In genomic region chr19:34191645-34192007, GRCm38 (mm10) we compare ENCODE assay signal across 9 mouse cellular contexts. TPM values are rescaled to one million over a fixed set of nuclear protein-coding genes. Genes with fewer than 3 reads are reported as not detected.
DNase-seq lines count a peak whose midpoint lies in the region; ATAC-seq and TF ChIP-seq lines count a peak whose summit lies in the region.
"Had no signal": no experiment of that assay in that cellular context is flagged by ENCODE, and none has a peak within 500 bp of the region (broad histone marks: within the 10 kb centered on the region; RNA-seq: fewer than 3 reads in every experiment).

No protein-coding gene starts in this region.

- H3K4me3 ChIP-seq in kidney, postnatal 0 days (replicated peaks; ENCODE audit: low read depth, low read length) = peak overlapping the region; percentile 72
- peak overlapping the region; percentile 57 for H3K4me3 ChIP-seq in embryonic facial prominence, embryonic 11.5 days (ENCODE audit: low read depth, low read length)
- peak overlapping the region; percentile 84 for H3K4me3 ChIP-seq in hindbrain, embryonic 16.5 days (ENCODE audit: low read length)
- H3K4me3 ChIP-seq in myocyte = peak overlapping the region; percentile 94

- no peak for ATAC-seq in kidney, postnatal 0 days (replicated peaks; ENCODE audit: low FRiP score, low read depth)
- ATAC-seq in embryonic facial prominence, embryonic 11.5 days (replicated peaks; ENCODE audit: insufficient number of reproducible peaks, low FRiP score, low TSS enrichment, low read depth) = 0 out of 2 replicates have a peak, but pooled peaks have one; percentile 45
- peak; percentile 52 for ATAC-seq in hindbrain, embryonic 16.5 days

- no peaks in the 10 kb centered on the region for H3K9me3 ChIP-seq in kidney, postnatal 0 days (replicated peaks; ENCODE audit: low read length)
- no peaks in the 10 kb centered on the region for H3K9me3 ChIP-seq in embryonic facial prominence, embryonic 11.5 days (replicated peaks; ENCODE audit: control insufficient read depth, low read length)
- H3K9me3 ChIP-seq in hindbrain, embryonic 16.5 days (ENCODE audit: control insufficient read depth, low read length) = no peaks in the 10 kb centered on the region

- DNase-seq in kidney, postnatal 0 days (ENCODE audit: low spot score) = no peak
- DNase-seq in kidney, postnatal 4 days = no peak
- DNase-seq in embryonic facial prominence, embryonic 11.5 days (ENCODE audit: low spot score) = peak; percentile 50
- DNase-seq in layer of hippocampus, postnatal 10 days (ENCODE audit: low spot score in 2 of 2) = no peak
- DNase-seq in frontal cortex, postnatal 10 days (ENCODE audit: low spot score in 2 of 2) = no peak
- DNase-seq in kidney, adult 11 months = no peak

- 0 out of 2 replicates have a peak, but pooled peaks cover 3% of the 10 kb centered on the region for H3K4me1 ChIP-seq in kidney, postnatal 0 days (replicated peaks; ENCODE audit: insufficient read depth, low read length)
- no peaks in the 10 kb centered on the region for H3K4me1 ChIP-seq in embryonic facial prominence, embryonic 11.5 days (ENCODE audit: control insufficient read depth, insufficient read depth, low read length)
- peaks cover 10% of the 10 kb centered on the region for H3K4me1 ChIP-seq in hindbrain, embryonic 16.5 days (ENCODE audit: control insufficient read depth, insufficient read depth, low read depth, low read length)

- TF ChIP-seq POLR2A in myocyte (IDR thresholded peaks at IDR 0.05; ENCODE audit: insufficient read length, low read depth) = no peak

- H3K79me2 ChIP-seq in myocyte (ENCODE audit: control insufficient read depth, insufficient read depth) = peaks cover 40% of the 10 kb centered on the region

- no peak overlapping the region for H3ac ChIP-seq in myocyte (ENCODE audit: control insufficient read depth, insufficient read length)

- peak overlapping the region; percentile 72 for H3K9ac ChIP-seq in kidney, postnatal 0 days (ENCODE audit: low read depth, low read length)
- H3K9ac ChIP-seq in embryonic facial prominence, embryonic 11.5 days (replicated peaks; ENCODE audit: low read length) = no peak overlapping the region
- peak overlapping the region; percentile 92 for H3K9ac ChIP-seq in hindbrain, embryonic 16.5 days (ENCODE audit: low read depth, low read length)

- peak overlapping the region; percentile 99 for H3K4me2 ChIP-seq in kidney, postnatal 0 days (ENCODE audit: low read length)
- peak overlapping the region; percentile 98 for H3K4me2 ChIP-seq in embryonic facial prominence, embryonic 11.5 days (ENCODE audit: low read depth, low read length)
- peak overlapping the region; percentile 64 for H3K4me2 ChIP-seq in hindbrain, embryonic 16.5 days (ENCODE audit: low read length)
- H3K4me2 ChIP-seq in myocyte (ENCODE audit: low read depth) = peak overlapping the region; percentile 97

- no peaks in the 10 kb centered on the region for H3K27me3 ChIP-seq in kidney, postnatal 0 days (ENCODE audit: insufficient read depth, low read length)
- no peaks in the 10 kb centered on the region for H3K27me3 ChIP-seq in embryonic facial prominence, embryonic 11.5 days (ENCODE audit: control insufficient read depth, insufficient read depth, low read length)
- no peaks in the 10 kb centered on the region for H3K27me3 ChIP-seq in hindbrain, embryonic 16.5 days (replicated peaks; ENCODE audit: control insufficient read depth, insufficient read depth, low read length)
- no peaks in the 10 kb centered on the region for H3K27me3 ChIP-seq in myocyte (ENCODE audit: control insufficient read depth, insufficient read depth, insufficient read length)

- WGBS in kidney, postnatal 0 days = 30% methylated on average over 10 of the region's 10 CpGs
- WGBS in embryonic facial prominence, embryonic 11.5 days = 18% methylated on average over 10 of the region's 10 CpGs
- WGBS in hindbrain, embryonic 16.5 days = 17% methylated on average over 10 of the region's 10 CpGs

- TF ChIP-seq CTCF in kidney, postnatal 0 days (IDR thresholded peaks at IDR 0.05; ENCODE audit: low read depth) = no peak

- H3K27ac ChIP-seq in kidney, postnatal 0 days = no peak overlapping the region
- no peak overlapping the region for H3K27ac ChIP-seq in embryonic facial prominence, embryonic 11.5 days (replicated peaks; ENCODE audit: low read depth, low read length)
- H3K27ac ChIP-seq in hindbrain, embryonic 16.5 days (ENCODE audit: low read depth, low read length) = peak overlapping the region; percentile 91

- H3K36me3 ChIP-seq in kidney, postnatal 0 days (ENCODE audit: insufficient read depth, low read length) = no peaks in the 10 kb centered on the region
- no peaks in the 10 kb centered on the region for H3K36me3 ChIP-seq in embryonic facial prominence, embryonic 11.5 days (replicated peaks; ENCODE audit: control insufficient read depth, insufficient read depth, low read depth, low read length)
- H3K36me3 ChIP-seq in hindbrain, embryonic 16.5 days (ENCODE audit: control insufficient read depth, insufficient read depth, low read length) = no peaks in the 10 kb centered on the region
- no peaks in the 10 kb centered on the region for H3K36me3 ChIP-seq in myocyte (ENCODE audit: control insufficient read depth, insufficient read depth)

TF ChIP-seq in myocyte, 11 proteins besides CTCF, POLR2A, EP300 and RAD21:
- TF ChIP-seq POLR2AphosphoS2 (IDR thresholded peaks at IDR 0.05; ENCODE audit: insufficient read length, low read depth) = no peak
- TF ChIP-seq TCF3 (IDR thresholded peaks at IDR 0.05; ENCODE audit: insufficient read length, low read depth) = no peak
- no peak for TF ChIP-seq SRF (IDR thresholded peaks at IDR 0.05; ENCODE audit: control insufficient read depth, insufficient read length, low read depth)
- TF ChIP-seq CEBPB (IDR thresholded peaks at IDR 0.05; ENCODE audit: insufficient read depth, poor library complexity, severe bottlenecking) = no peak
- TF ChIP-seq E2F4 (IDR thresholded peaks at IDR 0.05; ENCODE audit: insufficient read depth) = no peak
- TF ChIP-seq TCF12 (IDR thresholded peaks at IDR 0.05; ENCODE audit: insufficient read depth, poor library complexity, severe bottlenecking) = no peak
- TF ChIP-seq MYOG (IDR thresholded peaks at IDR 0.05; ENCODE audit: control insufficient read depth in 1 of 3, insufficient read depth in 1 of 3, insufficient read length in 2 of 3, low read depth in 2 of 3) = no peak
- TF ChIP-seq REST (IDR thresholded peaks at IDR 0.05; ENCODE audit: insufficient read depth, insufficient read length) = no peak
- TF ChIP-seq USF1 (IDR thresholded peaks at IDR 0.05; ENCODE audit: low read depth) = no peak
- TF ChIP-seq MAX (IDR thresholded peaks at IDR 0.05; ENCODE audit: low read depth) = no peak
- TF ChIP-seq MYOD1 (IDR thresholded peaks at IDR 0.05; ENCODE audit: control insufficient read depth in 1 of 3, insufficient read length in 2 of 3, low read depth in 2 of 3) = no peak

RNA-seq across cellular contexts. Expression of gene Stambpl1, which starts 0.4 kb away (rescaled TPM):
- polyA plus RNA-seq in kidney, postnatal 0 days (2015; fragmentation: Nextera tagmentation; extraction: Ambion mirVana) = 4.9 and 6.7 TPM in 2 replicates
- 6.7 and 7.2 TPM in 2 replicates for polyA plus RNA-seq in embryonic facial prominence, embryonic 11.5 days (2014; fragmentation: Nextera tagmentation; extraction: Ambion mirVana)
- 25.9 and 30.0 TPM in 2 replicates for polyA plus RNA-seq in hindbrain, embryonic 16.5 days (2015; fragmentation: Nextera tagmentation; extraction: Ambion mirVana)
- 26.9 TPM for polyA plus RNA-seq in myocyte (2012; fragmentation: generic; extraction: Trizol)
- 10 to 100 TPM; 17.3 to 23.0 TPM for total RNA-seq in layer of hippocampus, postnatal 10 days (2021)

RNA-seq across cellular contexts. Expression of gene Ankrd22, which starts 25.8 kb away (rescaled TPM):
- 0.05 and 0.14 TPM in 2 replicates for polyA plus RNA-seq in kidney, postnatal 0 days (2015; fragmentation: Nextera tagmentation; extraction: Ambion mirVana)
- polyA plus RNA-seq in embryonic facial prominence, embryonic 11.5 days (2014; fragmentation: Nextera tagmentation; extraction: Ambion mirVana) = 0.35 and 0.69 TPM in 2 replicates
- polyA plus RNA-seq in hindbrain, embryonic 16.5 days (2015; fragmentation: Nextera tagmentation; extraction: Ambion mirVana) = not detected in 2 replicates
- 0.06 TPM for polyA plus RNA-seq in myocyte (2012; fragmentation: generic; extraction: Trizol)
- under 1 TPM in 1 of 2 experiments, not detected in 1; 0.11 TPM for total RNA-seq in layer of hippocampus, postnatal 10 days (2021)
- total RNA-seq: layer of hippocampus, adult 18-20 months had no signal
